Mouse (Mus musculus): ENCODE measurements around the gene Zbtb9. TPM values are rescaled to one million over a fixed set of nuclear protein-coding genes. Genes with fewer than 3 reads are reported as not detected.

The Zbtb9 gene
- polyA plus RNA-seq, 1 experiment from 2014 or later: 10.5 TPM

GRCm38 (mm10) chr17:27041046-27041786 is 68.2 kb downstream of the Zbtb9 start:
- Histone ChIP-seq H3K36me3 (ENCODE audit: control insufficient read depth, insufficient read depth, low read length) (no peaks in the 10 kb centered on the region), H3K4me2 (replicated peaks; ENCODE audit: low read depth, low read length) (no peak overlapping the region), H3K27ac (ENCODE audit: low read depth, low read length) (no peak overlapping the region; the same call in 1 of the 2 replicates), H3K4me3 (ENCODE audit: low read depth, low read length) (no peak overlapping the region), H3K4me1 (replicated peaks; ENCODE audit: control insufficient read depth, insufficient read depth, low read length) (peaks cover 8% of the 10 kb centered on the region), H3K9ac (ENCODE audit: low read depth, low read length) (no peak overlapping the region), H3K27me3 (ENCODE audit: control insufficient read depth, insufficient read depth, low read length) (no peaks in the 10 kb centered on the region), H3K9me3 (ENCODE audit: control insufficient read depth, low read length) (no peaks in the 10 kb centered on the region)
- DNase-seq (ENCODE audit: low spot score) (no peak), ATAC-seq (ENCODE audit: low FRiP score) (no peak)
- 43% methylated on average over 13 of the region's 13 CpGs for WGBS

GRCm38 (mm10) chr17:27041787-27042055 is 68.8 kb downstream of the Zbtb9 start:
- WGBS: 97% methylated on average over 2 of the region's 2 CpGs
- no peak overlapping the region for H3K9ac ChIP-seq (ENCODE audit: low read depth, low read length)
- H3K4me1 ChIP-seq (replicated peaks; ENCODE audit: control insufficient read depth, insufficient read depth, low read length): peaks cover 8% of the 10 kb centered on the region
- no peaks in the 10 kb centered on the region for H3K36me3 ChIP-seq (ENCODE audit: control insufficient read depth, insufficient read depth, low read length)
- H3K9me3 ChIP-seq (ENCODE audit: control insufficient read depth, low read length): no peaks in the 10 kb centered on the region
- no peaks in the 10 kb centered on the region for H3K27me3 ChIP-seq (ENCODE audit: control insufficient read depth, insufficient read depth, low read length)
- H3K4me3 ChIP-seq (ENCODE audit: low read depth, low read length): no peak overlapping the region
- DNase-seq (ENCODE audit: low spot score): no peak
- ATAC-seq (ENCODE audit: low FRiP score): no peak
- no peak overlapping the region for H3K27ac ChIP-seq (ENCODE audit: low read depth, low read length)
- H3K4me2 ChIP-seq (replicated peaks; ENCODE audit: low read depth, low read length): no peak overlapping the region

- H3K27me3 ChIP-seq (ENCODE audit: control insufficient read depth, insufficient read depth, low read length): no peaks in the 10 kb centered on the region
- H3K4me3 ChIP-seq (ENCODE audit: low read depth, low read length): no peak overlapping the region
- no peak overlapping the region for H3K9ac ChIP-seq (ENCODE audit: low read depth, low read length)
- H3K9me3 ChIP-seq (ENCODE audit: control insufficient read depth, low read length): no peaks in the 10 kb centered on the region
- H3K36me3 ChIP-seq (ENCODE audit: control insufficient read depth, insufficient read depth, low read length): no peaks in the 10 kb centered on the region
- H3K27ac ChIP-seq (ENCODE audit: low read depth, low read length): no peak overlapping the region
- H3K4me2 ChIP-seq (replicated peaks; ENCODE audit: low read depth, low read length): no peak overlapping the region
- DNase-seq (ENCODE audit: low spot score) (no peak), ATAC-seq (ENCODE audit: low FRiP score) (no peak)
- peaks cover 8% of the 10 kb centered on the region for H3K4me1 ChIP-seq (replicated peaks; ENCODE audit: control insufficient read depth, insufficient read depth, low read length)
- WGBS: 68% methylated on average over 6 of the region's 6 CpGs
Observed at GRCm38 (mm10) chr17:27042840-27043239, 69.9 kb downstream of the Zbtb9 start.

GRCm38 (mm10) chr17:27045164-27045563 is 72.2 kb downstream of the Zbtb9 start:
- Histone ChIP-seq H3K4me3 (ENCODE audit: low read depth, low read length) (no peak overlapping the region), H3K27ac (ENCODE audit: low read depth, low read length) (no peak overlapping the region), H3K27me3 (ENCODE audit: control insufficient read depth, insufficient read depth, low read length) (no peaks in the 10 kb centered on the region), H3K9ac (ENCODE audit: low read depth, low read length) (no peak overlapping the region), H3K4me1 (replicated peaks; ENCODE audit: control insufficient read depth, insufficient read depth, low read length) (peaks cover 6% of the 10 kb centered on the region), H3K36me3 (ENCODE audit: control insufficient read depth, insufficient read depth, low read length) (no peaks in the 10 kb centered on the region), H3K9me3 (ENCODE audit: control insufficient read depth, low read length) (no peaks in the 10 kb centered on the region), H3K4me2 (replicated peaks; ENCODE audit: low read depth, low read length) (no peak overlapping the region)
- DNase-seq (ENCODE audit: low spot score) (no peak), ATAC-seq (ENCODE audit: low FRiP score) (no peak)
- WGBS: 88% methylated on average over 6 of the region's 6 CpGs

GRCm38 (mm10) chr17:27047762-27048444 is 74.9 kb downstream of the Zbtb9 start:
- WGBS: 81% methylated on average over 14 of the region's 14 CpGs
- DNase-seq (ENCODE audit: low spot score) (no peak), ATAC-seq (ENCODE audit: low FRiP score) (no peak)
- Histone ChIP-seq H3K36me3 (ENCODE audit: control insufficient read depth, insufficient read depth, low read length) (no peaks in the 10 kb centered on the region), H3K4me2 (replicated peaks; ENCODE audit: low read depth, low read length) (no peak overlapping the region), H3K27ac (ENCODE audit: low read depth, low read length) (no peak overlapping the region), H3K4me3 (ENCODE audit: low read depth, low read length) (no peak overlapping the region), H3K4me1 (replicated peaks; ENCODE audit: control insufficient read depth, insufficient read depth, low read length) (no peaks in the 10 kb centered on the region), H3K9ac (ENCODE audit: low read depth, low read length) (no peak overlapping the region), H3K9me3 (ENCODE audit: control insufficient read depth, low read length) (no peaks in the 10 kb centered on the region), H3K27me3 (ENCODE audit: control insufficient read depth, insufficient read depth, low read length) (no peaks in the 10 kb centered on the region)

GRCm38 (mm10) chr17:27048445-27049239 is 75.7 kb downstream of the Zbtb9 start:
- Histone ChIP-seq H3K9me3 (ENCODE audit: control insufficient read depth, low read length) (no peaks in the 10 kb centered on the region), H3K4me1 (replicated peaks; ENCODE audit: control insufficient read depth, insufficient read depth, low read length) (no peaks in the 10 kb centered on the region), H3K27ac (ENCODE audit: low read depth, low read length) (no peak overlapping the region), H3K4me2 (replicated peaks; ENCODE audit: low read depth, low read length) (no peak overlapping the region), H3K36me3 (ENCODE audit: control insufficient read depth, insufficient read depth, low read length) (no peaks in the 10 kb centered on the region), H3K27me3 (ENCODE audit: control insufficient read depth, insufficient read depth, low read length) (no peaks in the 10 kb centered on the region), H3K4me3 (ENCODE audit: low read depth, low read length) (no peak overlapping the region), H3K9ac (ENCODE audit: low read depth, low read length) (no peak overlapping the region)
- 68% methylated on average over 14 of the region's 14 CpGs for WGBS
- no peak for ATAC-seq (ENCODE audit: low FRiP score)
- no peak for DNase-seq (ENCODE audit: low spot score)

- Histone ChIP-seq H3K4me2 (replicated peaks; ENCODE audit: low read depth, low read length) (no peak overlapping the region), H3K4me1 (replicated peaks; ENCODE audit: control insufficient read depth, insufficient read depth, low read length) (no peaks in the 10 kb centered on the region), H3K9ac (ENCODE audit: low read depth, low read length) (no peak overlapping the region), H3K9me3 (ENCODE audit: control insufficient read depth, low read length) (no peaks in the 10 kb centered on the region), H3K36me3 (ENCODE audit: control insufficient read depth, insufficient read depth, low read length) (no peaks in the 10 kb centered on the region), H3K27ac (ENCODE audit: low read depth, low read length) (no peak overlapping the region), H3K4me3 (ENCODE audit: low read depth, low read length) (no peak overlapping the region), H3K27me3 (ENCODE audit: control insufficient read depth, insufficient read depth, low read length) (no peaks in the 10 kb centered on the region)
- WGBS: 68% methylated on average over 5 of the region's 5 CpGs
- ATAC-seq (ENCODE audit: low FRiP score) (no peak), DNase-seq (ENCODE audit: low spot score) (no peak)
Observed at GRCm38 (mm10) chr17:27050853-27051252, 77.9 kb downstream of the Zbtb9 start.

GRCm38 (mm10) chr17:27051514-27051913 is 78.5 kb downstream of the Zbtb9 start:
- H3K9me3 ChIP-seq (ENCODE audit: control insufficient read depth, low read length): no peaks in the 10 kb centered on the region
- no peak overlapping the region for H3K4me2 ChIP-seq (replicated peaks; ENCODE audit: low read depth, low read length)
- no peak overlapping the region for H3K4me3 ChIP-seq (ENCODE audit: low read depth, low read length)
- H3K9ac ChIP-seq (ENCODE audit: low read depth, low read length): no peak overlapping the region
- ATAC-seq (ENCODE audit: low FRiP score) (no peak), DNase-seq (ENCODE audit: low spot score) (no peak)
- 44% methylated on average over 11 of the region's 11 CpGs for WGBS
- H3K27me3 ChIP-seq (ENCODE audit: control insufficient read depth, insufficient read depth, low read length): peaks cover 6% of the 10 kb centered on the region
- H3K4me1 ChIP-seq (replicated peaks; ENCODE audit: control insufficient read depth, insufficient read depth, low read length): no peaks in the 10 kb centered on the region
- no peaks in the 10 kb centered on the region for H3K36me3 ChIP-seq (ENCODE audit: control insufficient read depth, insufficient read depth, low read length)
- no peak overlapping the region for H3K27ac ChIP-seq (ENCODE audit: low read depth, low read length)
